Mouse (Mus musculus): ENCODE measurements around the gene Otulinl. TPM values are rescaled to one million over a fixed set of nuclear protein-coding genes. Genes with fewer than 3 reads are reported as not detected.
A peak's percentile ranks its signal among the peaks of the same experiment; 100 is the strongest.

The Otulinl gene
- polyA plus RNA-seq, 1 experiment = 0.09 TPM

DNA sequence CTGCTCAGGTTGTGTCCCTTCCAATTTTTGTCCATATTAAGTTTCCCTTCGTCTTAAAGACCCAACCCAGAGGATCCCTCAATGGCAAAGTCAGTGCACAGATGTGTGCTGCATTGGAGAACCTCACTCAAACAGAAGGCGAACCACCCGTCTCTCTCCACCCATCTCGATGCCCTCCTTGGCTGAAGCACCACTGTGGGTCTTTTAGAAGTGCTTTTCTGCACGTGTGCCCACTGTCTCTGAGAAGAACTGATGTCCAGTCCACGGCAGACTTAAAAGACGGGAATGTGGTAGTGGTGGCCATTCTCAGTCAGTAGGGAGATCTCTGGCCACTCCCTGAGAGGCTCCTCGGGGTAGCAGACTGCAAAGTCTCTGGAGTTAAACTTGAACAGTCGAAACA is 24.8 kb downstream of the Otulinl start:
- H3K27me3 ChIP-seq (ENCODE audit: control insufficient read depth, insufficient read depth, insufficient read length) = peaks cover 5% of the 10 kb centered on the region
- TF ChIP-seq CEBPB (IDR thresholded peaks at IDR 0.05; ENCODE audit: low read depth) (no peak), MYOD1 (IDR thresholded peaks at IDR 0.05; ENCODE audit: control insufficient read depth, insufficient read length, low read depth) (no peak), FOSL1 (IDR thresholded peaks at IDR 0.05; ENCODE audit: insufficient read depth, low read length, poor library complexity, severe bottlenecking) (no peak), CTCF (IDR thresholded peaks at IDR 0.05; ENCODE audit: control insufficient read depth, insufficient read depth, insufficient read length) (no peak), MYOG (IDR thresholded peaks at IDR 0.05; ENCODE audit: control insufficient read depth, extremely low read depth, insufficient read length) (no peak), MAX (IDR thresholded peaks at IDR 0.05) (no peak)
- no peak overlapping the region for H3ac ChIP-seq (ENCODE audit: control insufficient read depth, insufficient read length, low read depth)
- H3K79me2 ChIP-seq (ENCODE audit: control insufficient read depth, insufficient read depth) = no peaks in the 10 kb centered on the region
- H3K4me3 ChIP-seq (ENCODE audit: insufficient read depth, poor library complexity, severe bottlenecking) = no peak overlapping the region
- H3K36me3 ChIP-seq (ENCODE audit: control insufficient read depth, insufficient read depth) = no peaks in the 10 kb centered on the region
- H3K79me3 ChIP-seq (ENCODE audit: low read depth) = no peaks in the 10 kb centered on the region

DNA sequence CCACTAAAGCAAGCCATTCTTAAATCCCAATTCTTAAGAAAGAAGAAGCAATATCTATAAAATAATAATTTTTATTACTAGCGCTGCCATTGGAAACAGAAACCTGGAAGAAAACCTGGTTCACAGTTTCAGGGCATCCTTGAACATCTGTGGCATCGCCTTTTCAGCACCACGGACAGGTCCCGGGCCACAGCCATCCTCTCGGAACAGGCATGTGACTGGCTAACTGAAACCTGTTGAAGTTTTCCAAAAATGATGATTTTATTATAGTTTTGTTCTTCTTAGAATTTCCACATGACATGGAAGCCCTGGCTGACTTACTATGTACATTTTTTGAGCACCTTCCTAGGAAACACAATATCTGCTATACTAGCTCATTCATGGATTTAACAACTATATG is 26.4 kb downstream of the Otulinl start:
- Histone ChIP-seq H3K79me2 (ENCODE audit: control insufficient read depth, insufficient read depth) (no peaks in the 10 kb centered on the region), H3ac (ENCODE audit: control insufficient read depth, insufficient read length, low read depth) (no peak overlapping the region)

GRCm38 (mm10) chr15:27647686-27648085 is 33.7 kb downstream of the Otulinl start:
- Histone ChIP-seq H3K4me3 (ENCODE audit: insufficient read depth, poor library complexity, severe bottlenecking) (no peak overlapping the region), H3ac (ENCODE audit: control insufficient read depth, insufficient read length, low read depth) (no peak overlapping the region), H3K79me2 (ENCODE audit: control insufficient read depth, insufficient read depth) (no peaks in the 10 kb centered on the region), H3K27me3 (ENCODE audit: control insufficient read depth, insufficient read depth, insufficient read length) (peaks cover 40% of the 10 kb centered on the region), H3K79me3 (ENCODE audit: low read depth) (no peaks in the 10 kb centered on the region), H3K36me3 (ENCODE audit: control insufficient read depth, insufficient read depth) (no peaks in the 10 kb centered on the region)
- no peak for TF ChIP-seq CEBPB (IDR thresholded peaks at IDR 0.05; ENCODE audit: low read depth)
- TF ChIP-seq MAX (IDR thresholded peaks at IDR 0.05) = no peak
- TF ChIP-seq MYOD1 (IDR thresholded peaks at IDR 0.05; ENCODE audit: control insufficient read depth, insufficient read length, low read depth) = no peak
- no peak for TF ChIP-seq USF1 (IDR thresholded peaks at IDR 0.05; ENCODE audit: low read depth)
- TF ChIP-seq MYOG (IDR thresholded peaks at IDR 0.05; ENCODE audit: control insufficient read depth, extremely low read depth, insufficient read length) = no peak
- TF ChIP-seq CTCF (IDR thresholded peaks at IDR 0.05; ENCODE audit: control insufficient read depth, insufficient read depth, insufficient read length) = no peak
- no peak for TF ChIP-seq FOSL1 (IDR thresholded peaks at IDR 0.05; ENCODE audit: insufficient read depth, low read length, poor library complexity, severe bottlenecking)

More for the DNA sequence above, 26.4 kb downstream of the Otulinl start:
- peaks cover 10% of the 10 kb centered on the region for H3K27me3 ChIP-seq (ENCODE audit: control insufficient read depth, insufficient read depth, insufficient read length)
- H3K79me3 ChIP-seq (ENCODE audit: low read depth) = no peaks in the 10 kb centered on the region
- no peak overlapping the region for H3K4me3 ChIP-seq (ENCODE audit: insufficient read depth, poor library complexity, severe bottlenecking)
- no peak for TF ChIP-seq FOSL1 (IDR thresholded peaks at IDR 0.05; ENCODE audit: insufficient read depth, low read length, poor library complexity, severe bottlenecking)
- no peak for TF ChIP-seq MYOG (IDR thresholded peaks at IDR 0.05; ENCODE audit: control insufficient read depth, extremely low read depth, insufficient read length)
- peak; percentile 82 for TF ChIP-seq MAX (IDR thresholded peaks at IDR 0.05)
- peak; percentile 75 for TF ChIP-seq USF1 (IDR thresholded peaks at IDR 0.05; ENCODE audit: low read depth)
- no peaks in the 10 kb centered on the region for H3K36me3 ChIP-seq (ENCODE audit: control insufficient read depth, insufficient read depth)

DNA sequence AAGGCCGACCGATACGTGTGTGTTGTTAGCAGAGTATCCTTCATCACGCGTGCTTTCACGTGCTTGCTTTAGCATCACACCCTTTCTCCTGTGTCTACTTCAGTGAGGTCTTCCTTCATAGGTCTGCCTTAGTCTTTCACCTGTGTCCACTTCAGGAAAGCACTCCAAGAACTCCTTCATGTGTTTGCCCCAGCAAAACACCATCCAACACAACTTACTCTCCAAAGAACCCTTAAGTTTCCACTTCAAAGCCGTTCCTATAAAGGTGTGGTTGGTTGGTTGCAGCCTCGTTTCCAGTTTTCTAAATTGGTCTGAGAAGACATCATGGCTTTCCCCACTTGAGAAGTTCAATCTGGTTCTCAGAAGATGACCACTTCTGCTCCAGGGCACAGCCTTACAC is 34.7 kb downstream of the Otulinl start:
- Histone ChIP-seq H3K27me3 (ENCODE audit: control insufficient read depth, insufficient read depth, insufficient read length) (peaks cover 40% of the 10 kb centered on the region), H3K4me3 (ENCODE audit: insufficient read depth, poor library complexity, severe bottlenecking) (no peak overlapping the region), H3K36me3 (ENCODE audit: control insufficient read depth, insufficient read depth) (no peaks in the 10 kb centered on the region), H3ac (ENCODE audit: control insufficient read depth, insufficient read length, low read depth) (no peak overlapping the region), H3K79me3 (ENCODE audit: low read depth) (no peaks in the 10 kb centered on the region), H3K79me2 (ENCODE audit: control insufficient read depth, insufficient read depth) (no peaks in the 10 kb centered on the region)
- no peak for TF ChIP-seq MYOG (IDR thresholded peaks at IDR 0.05; ENCODE audit: control insufficient read depth, extremely low read depth, insufficient read length)
- no peak for TF ChIP-seq CEBPB (IDR thresholded peaks at IDR 0.05; ENCODE audit: low read depth)
- TF ChIP-seq MAX (IDR thresholded peaks at IDR 0.05) = no peak
- no peak for TF ChIP-seq FOSL1 (IDR thresholded peaks at IDR 0.05; ENCODE audit: insufficient read depth, low read length, poor library complexity, severe bottlenecking)
- TF ChIP-seq MYOD1 (IDR thresholded peaks at IDR 0.05; ENCODE audit: control insufficient read depth, insufficient read length, low read depth) = no peak
- no peak for TF ChIP-seq CTCF (IDR thresholded peaks at IDR 0.05; ENCODE audit: control insufficient read depth, insufficient read depth, insufficient read length)
- no peak for TF ChIP-seq USF1 (IDR thresholded peaks at IDR 0.05; ENCODE audit: low read depth)

DNA sequence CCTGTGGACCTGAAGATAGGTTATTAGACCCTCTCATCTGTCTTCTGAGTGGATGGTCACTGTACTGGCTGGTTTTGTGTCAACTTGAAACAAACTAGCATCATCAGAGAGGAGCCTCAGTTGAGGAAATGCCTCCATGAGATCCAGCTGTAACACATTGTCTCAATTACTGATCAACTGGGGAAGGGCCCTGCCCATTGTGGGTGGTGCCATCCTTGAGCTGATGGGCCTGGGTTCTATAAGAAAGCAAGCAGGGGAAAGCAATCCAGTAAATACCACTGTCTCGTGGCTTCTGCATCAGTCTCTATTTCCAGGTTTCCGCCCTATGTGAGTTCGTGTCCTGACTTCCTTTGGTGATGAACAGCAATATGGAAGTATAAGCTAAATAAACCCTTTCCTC is 36.1 kb downstream of the Otulinl start:
- Histone ChIP-seq H3K79me3 (ENCODE audit: low read depth) (no peaks in the 10 kb centered on the region), H3K79me2 (ENCODE audit: control insufficient read depth, insufficient read depth) (no peaks in the 10 kb centered on the region), H3K36me3 (ENCODE audit: control insufficient read depth, insufficient read depth) (no peaks in the 10 kb centered on the region), H3K4me3 (ENCODE audit: insufficient read depth, poor library complexity, severe bottlenecking) (no peak overlapping the region), H3K27me3 (ENCODE audit: control insufficient read depth, insufficient read depth, insufficient read length) (peaks cover 37% of the 10 kb centered on the region), H3ac (ENCODE audit: control insufficient read depth, insufficient read length, low read depth) (no peak overlapping the region)
- TF ChIP-seq MYOG (IDR thresholded peaks at IDR 0.05; ENCODE audit: control insufficient read depth, extremely low read depth, insufficient read length) (no peak), CTCF (IDR thresholded peaks at IDR 0.05; ENCODE audit: control insufficient read depth, insufficient read depth, insufficient read length) (no peak), USF1 (IDR thresholded peaks at IDR 0.05; ENCODE audit: low read depth) (no peak), CEBPB (IDR thresholded peaks at IDR 0.05; ENCODE audit: low read depth) (no peak), MAX (IDR thresholded peaks at IDR 0.05) (no peak), FOSL1 (IDR thresholded peaks at IDR 0.05; ENCODE audit: insufficient read depth, low read length, poor library complexity, severe bottlenecking) (no peak), MYOD1 (IDR thresholded peaks at IDR 0.05; ENCODE audit: control insufficient read depth, insufficient read length, low read depth) (no peak)

GRCm38 (mm10) chr15:27642895-27643294 is 38.5 kb downstream of the Otulinl start:
- peaks cover 27% of the 10 kb centered on the region for H3K27me3 ChIP-seq (ENCODE audit: control insufficient read depth, insufficient read depth, insufficient read length)
- no peaks in the 10 kb centered on the region for H3K36me3 ChIP-seq (ENCODE audit: control insufficient read depth, insufficient read depth)
- H3K4me3 ChIP-seq (ENCODE audit: insufficient read depth, poor library complexity, severe bottlenecking) = no peak overlapping the region
- H3ac ChIP-seq (ENCODE audit: control insufficient read depth, insufficient read length, low read depth) = no peak overlapping the region
- TF ChIP-seq CTCF (IDR thresholded peaks at IDR 0.05; ENCODE audit: control insufficient read depth, insufficient read depth, insufficient read length) (peak; percentile 49), CEBPB (IDR thresholded peaks at IDR 0.05; ENCODE audit: low read depth) (no peak)
- no peaks in the 10 kb centered on the region for H3K79me2 ChIP-seq (ENCODE audit: control insufficient read depth, insufficient read depth)
- H3K79me3 ChIP-seq (ENCODE audit: low read depth) = no peaks in the 10 kb centered on the region

All from C2C12 (cell line).